Mouse (Mus musculus) stomach, postnatal 0 days (tissue): Measurements from ENCODE around the gene Mogs.

Source experiments
- CTCF ChIP-seq: IDR thresholded peaks from 2 replicates; pipeline ENCODE4 v1.5.1; 2016; ENCODE audit warnings: antibody characterized with exemption, low read depth, mild to moderate bottlenecking, moderate library complexity
- EP300 ChIP-seq: optimal IDR thresholded peaks from 2 replicates; pipeline ENCODE3; 2016; ENCODE audit warnings: antibody characterized with exemption

DNA sequence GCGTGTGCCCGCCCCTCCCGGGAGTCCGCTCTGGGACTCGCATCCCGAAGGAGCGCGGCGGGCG, 45.2 kb upstream of the Mogs start, which contains the start of gene Tlx2:
- TF ChIP-seq CTCF (no peak), EP300 (no peak)
